Comparison of ENCODE assay signal across 20 mouse cellular contexts in genomic region chr9:70919271-70919670, GRCm38 (mm10). TPM values are rescaled to one million over a fixed set of nuclear protein-coding genes. Genes with fewer than 3 reads are reported as not detected.
"Had no signal": no experiment of that assay in that cellular context is flagged by ENCODE, and none has a peak within 500 bp of the region (broad histone marks: within the 10 kb centered on the region; RNA-seq: fewer than 3 reads in every experiment).

No protein-coding gene starts in this region.

- H3K36me3 ChIP-seq: lung, embryonic 15.5 days; neural tube, embryonic 12.5 days; stomach, embryonic 15.5 days had no signal

- H3K27ac ChIP-seq: kidney, postnatal 0 days; left cerebral cortex, adult 2 months; lung, embryonic 15.5 days; neural tube, embryonic 12.5 days; stomach, embryonic 15.5 days had no signal

- H3K4me2 ChIP-seq: lung, embryonic 15.5 days; midbrain, embryonic 11.5 days; neural tube, embryonic 12.5 days; stomach, embryonic 15.5 days had no signal

- DNase-seq: kidney, adult 18-20 months; kidney, postnatal 36 days; layer of hippocampus, postnatal 36 days; lung, adult 18-20 months; lung, postnatal 10 days; lung, postnatal 4 days; midbrain, embryonic 14.5 days; right cerebral cortex, postnatal 25 days; spleen, adult 18-20 months; thymus, postnatal 25 days had no signal

- H3K9ac ChIP-seq: lung, embryonic 15.5 days; neural tube, embryonic 12.5 days; stomach, embryonic 15.5 days had no signal

- H3K27me3 ChIP-seq: lung, embryonic 15.5 days; neural tube, embryonic 12.5 days; stomach, embryonic 15.5 days had no signal

- ATAC-seq: inflammation-experienced regulatory T-cells, adult 6 months; intestine, embryonic 16.5 days had no signal

- H3K9me3 ChIP-seq: lung, embryonic 15.5 days; neural tube, embryonic 12.5 days; stomach, embryonic 15.5 days had no signal

- H3K4me3 ChIP-seq: left cerebral cortex, adult 2 months; lung, embryonic 15.5 days; neural tube, embryonic 12.5 days; stomach, embryonic 15.5 days had no signal

RNA-seq across cellular contexts. Expression of gene Lipc, which starts 32.8 kb away (rescaled TPM):
- total RNA-seq: megakaryocyte progenitor cell, adult 5-6 weeks; midbrain, postnatal 0 days had no signal
- polyA plus RNA-seq: inflammation-experienced regulatory T-cells, adult 6 months; midbrain, embryonic 11.5 days; midbrain, embryonic 14.5 days; midbrain, postnatal 0 days; neural tube, embryonic 12.5 days had no signal
